Mouse (Mus musculus) embryo, embryonic 9.5 days (tissue): ENCODE measurements around the gene Ccdc81.

ENCODE experiments used
- DNase-seq: peaks from one replicate; pipeline ENCODE4 v3.0.0-alpha.2; 2017; ENCODE audit errors: extremely low spot score

Ccdc81 gene

GRCm38 (mm10) chr7:89867221-89867620 lies 36.2 kb downstream of the Ccdc81 start:
- no peak for DNase-seq

GRCm38 (mm10) chr7:89864769-89865168 lies 38.7 kb downstream of the Ccdc81 start:
- DNase-seq, result no peak

- peak; percentile 67 for DNase-seq
Observed at GRCm38 (mm10) chr7:89856440-89857217, 46.8 kb downstream of the Ccdc81 start.

GRCm38 (mm10) chr7:89855196-89855595 lies 48.2 kb downstream of the Ccdc81 start:
- DNase-seq, result no peak

GRCm38 (mm10) chr7:89853131-89853530 lies 50.3 kb downstream of the Ccdc81 start:
- no peak for DNase-seq

GRCm38 (mm10) chr7:89852158-89853095 lies 51.0 kb downstream of the Ccdc81 start:
- no peak for DNase-seq

GRCm38 (mm10) chr7:89850510-89850909 lies 52.9 kb downstream of the Ccdc81 start:
- no peak for DNase-seq

GRCm38 (mm10) chr7:89845669-89846068 lies 57.8 kb downstream of the Ccdc81 start:
- no peak for DNase-seq

GRCm38 (mm10) chr7:89843533-89843932 lies 59.9 kb downstream of the Ccdc81 start:
- DNase-seq, result peak; percentile 50

GRCm38 (mm10) chr7:89843121-89843520 lies 60.3 kb downstream of the Ccdc81 start:
- no peak for DNase-seq

- DNase-seq, result no peak
Observed at GRCm38 (mm10) chr7:89842404-89842715, 61.1 kb downstream of the Ccdc81 start.

- peak; percentile 80 for DNase-seq
Observed at GRCm38 (mm10) chr7:89841670-89842403, 61.6 kb downstream of the Ccdc81 start.

- no peak for DNase-seq
Observed at GRCm38 (mm10) chr7:89839721-89840120, 63.7 kb downstream of the Ccdc81 start.

- no peak for DNase-seq
Observed at GRCm38 (mm10) chr7:89837841-89838240, 65.6 kb downstream of the Ccdc81 start.

- DNase-seq, result no peak
Observed at GRCm38 (mm10) chr7:89836676-89837075, 66.8 kb downstream of the Ccdc81 start.

GRCm38 (mm10) chr7:89835566-89835965 lies 67.9 kb downstream of the Ccdc81 start:
- DNase-seq, result no peak

GRCm38 (mm10) chr7:89833521-89833920 lies 69.9 kb downstream of the Ccdc81 start:
- DNase-seq, result no peak

GRCm38 (mm10) chr7:89829201-89829600 lies 74.2 kb downstream of the Ccdc81 start:
- no peak for DNase-seq

GRCm38 (mm10) chr7:89828436-89829065 lies 74.9 kb downstream of the Ccdc81 start:
- no peak for DNase-seq
